Mouse (Mus musculus) lung, adult 10 weeks (tissue): Measurements from ENCODE around the gene Pglyrp2. TPM values are rescaled to one million over a fixed set of nuclear protein-coding genes. Genes with fewer than 3 reads are reported as not detected.

Source experiments
- polyA plus RNA-seq: library from polyadenylated mRNA; stranded (reverse); fragments of 350-450 nt; fragmentation: Illumina TruSeq; extraction: RNeasy Lipid Tissue Mini Kit (QIAGEN cat#74804); gene quantifications from one replicate; pipeline ENCODE4 v1.2.3, GENCODE M21; 2014; ENCODE audit warnings: low read depth, low replicate concordance; ENCODE audit not compliant: insufficient read depth

Gene Pglyrp2
- polyA plus RNA-seq: 1.3 TPM

DNA sequence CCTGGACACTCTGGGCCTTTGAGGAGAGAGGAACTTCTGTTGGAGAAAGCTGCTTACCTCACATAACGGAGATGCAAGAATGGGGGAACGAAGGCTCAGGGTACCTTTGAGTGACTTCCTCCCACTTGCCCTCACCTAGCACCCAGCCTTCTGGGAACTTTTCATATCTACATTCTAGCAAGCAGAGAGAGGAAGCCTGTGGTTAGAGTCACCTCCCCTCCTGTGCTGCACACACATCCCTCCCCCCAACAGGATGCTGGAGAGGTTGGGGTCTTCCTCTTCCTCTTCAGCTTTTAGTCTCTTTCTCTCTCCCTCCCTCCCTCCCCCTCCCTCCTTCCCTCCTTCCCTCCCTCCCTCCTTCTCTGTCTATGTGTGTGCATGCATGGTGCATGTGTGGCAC is at the start of gene Pglyrp2:
TSS of gene Pglyrp2 (minus strand) at position 134 of the 400 bp plus-strand sequence.

GRCm38 (mm10) chr17:32452482-32452881 is 28.5 kb upstream of the Pglyrp2 start, which contains the start of gene Cyp4f39:
Gene Cyp4f39, plus strand, starts transcription at chr17:32452723.

DNA sequence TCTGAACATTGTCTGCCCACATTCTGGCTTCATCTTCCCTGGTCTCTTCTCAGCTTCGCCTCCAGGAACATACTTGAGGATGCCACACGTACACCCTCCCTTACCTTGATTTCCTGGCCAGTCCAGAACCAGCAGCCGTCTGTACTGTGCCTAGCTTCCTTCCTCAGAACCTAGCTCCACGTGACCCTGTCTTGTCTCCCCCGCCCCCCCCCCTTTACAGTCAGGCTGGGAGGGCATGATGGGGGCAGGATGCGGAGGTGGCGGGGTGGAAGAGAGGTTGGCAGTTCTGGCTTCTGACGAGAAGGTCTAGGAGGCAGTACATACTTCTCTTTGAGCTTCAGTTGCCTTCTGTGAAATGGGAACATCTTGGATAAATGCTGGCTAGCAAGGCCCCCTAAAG is 20.6 kb downstream of the Pglyrp2 start, which contains the start of gene Rasal3:
TSS of gene Rasal3 (minus strand) at position 167 of the 400 bp plus-strand sequence.

DNA sequence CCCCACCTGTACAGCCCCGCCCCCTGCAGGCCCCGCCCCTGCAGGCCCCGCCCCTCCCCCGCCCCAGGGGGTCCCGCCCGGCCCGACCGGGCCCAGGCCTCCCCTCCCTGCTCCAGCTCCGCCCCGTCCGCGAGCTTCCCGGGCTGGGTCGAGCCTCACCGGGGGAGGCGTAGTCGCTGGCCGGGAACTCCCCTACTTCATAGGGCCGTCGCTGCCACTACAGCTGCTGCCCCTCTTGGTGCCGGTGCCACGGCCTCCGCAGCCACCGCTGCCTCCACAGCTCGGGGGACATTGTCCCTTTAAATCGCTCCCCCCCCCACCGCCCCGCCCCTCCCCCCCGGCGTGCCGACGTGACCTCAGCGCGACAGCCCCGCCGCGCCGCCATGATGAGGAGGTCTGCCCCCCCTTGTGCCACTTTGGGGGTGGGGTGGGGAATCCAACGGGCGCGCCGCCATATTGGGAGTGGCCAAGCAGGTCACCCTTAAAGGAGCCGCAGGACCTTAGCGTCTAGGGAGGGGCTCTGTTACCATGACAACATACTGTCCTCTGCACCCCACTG is 34.8 kb downstream of the Pglyrp2 start, which contains the start of gene Wiz:
TSS of gene Wiz (minus strand) at position 339 of the 559 bp plus-strand sequence.

Other genes with a start within 250 kb of the Pglyrp2 start
- gene Ephx3, start 234.6 kb downstream of the Pglyrp2 start, polyA plus RNA-seq: 1.3 TPM
- 17.4 TPM for gene Brd4, start 139.4 kb downstream of the Pglyrp2 start, polyA plus RNA-seq
- gene Akap8, start 102.9 kb downstream of the Pglyrp2 start, polyA plus RNA-seq: 26.5 TPM
- gene Akap8l, start 73.6 kb downstream of the Pglyrp2 start, polyA plus RNA-seq: 52.8 TPM
- gene Wiz, start 34.7 kb downstream of the Pglyrp2 start, polyA plus RNA-seq: 9.2 TPM
- gene Rasal3, start 20.6 kb downstream of the Pglyrp2 start, polyA plus RNA-seq: 6.9 TPM
- 3.1 TPM for gene Cyp4f39, start 28.6 kb upstream of the Pglyrp2 start, polyA plus RNA-seq
- gene Cyp4f17, start 81.9 kb upstream of the Pglyrp2 start, polyA plus RNA-seq: 2.9 TPM
- 13.7 TPM for gene Cyp4f16, start 112.4 kb upstream of the Pglyrp2 start, polyA plus RNA-seq
- 0.09 TPM for gene Cyp4f37, start 197.1 kb upstream of the Pglyrp2 start, polyA plus RNA-seq
- gene Cyp4f40, start 234.7 kb upstream of the Pglyrp2 start, polyA plus RNA-seq: not detected